Mouse (Mus musculus): ENCODE data around the gene Anks1.
A peak's percentile ranks its signal among the peaks of the same experiment; 100 is the strongest.
"Not testable (repeated sequence)": the region's sequence is repeated elsewhere in the genome, so short reads cannot be mapped to it uniquely, and the experiment has no call there.

Anks1 gene

DNA sequence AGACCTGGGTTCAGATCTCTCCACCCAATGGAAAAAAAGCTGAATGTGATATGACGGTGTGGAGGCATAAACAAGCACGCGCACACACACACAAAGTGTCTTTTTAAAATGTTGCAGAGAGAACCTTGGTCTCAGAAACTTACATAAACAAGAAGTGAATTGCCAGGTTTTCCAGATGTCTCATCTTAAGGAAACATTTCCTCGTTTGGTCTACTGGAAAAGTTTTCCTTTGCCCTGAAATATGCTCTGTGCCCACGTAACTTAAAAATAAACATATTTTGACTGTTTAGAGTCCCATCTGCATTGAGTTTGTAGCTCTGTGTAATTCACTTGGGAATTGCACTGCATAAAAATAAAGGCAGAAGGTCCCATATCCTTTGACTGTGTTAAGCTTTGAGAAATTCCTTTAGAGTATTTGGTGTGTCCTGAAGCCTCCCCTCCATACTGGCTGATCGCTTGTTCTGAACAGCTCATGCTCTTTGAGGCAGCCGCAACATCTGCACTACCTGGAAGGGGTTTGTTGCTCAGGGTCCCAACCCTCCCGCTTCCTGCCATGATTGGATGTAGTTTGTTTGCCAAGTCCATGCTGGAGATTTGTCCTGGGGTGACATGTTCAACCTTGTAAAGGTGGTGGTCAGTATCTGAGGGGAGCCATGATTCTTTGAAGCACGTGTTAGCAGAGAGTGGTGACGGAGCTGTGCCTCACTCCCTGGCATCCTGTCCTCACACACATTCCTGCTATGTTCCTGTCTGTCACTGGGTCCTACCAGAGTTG is 25.2 kb downstream of the Anks1 start:
- DNase-seq: no peak

DNA sequence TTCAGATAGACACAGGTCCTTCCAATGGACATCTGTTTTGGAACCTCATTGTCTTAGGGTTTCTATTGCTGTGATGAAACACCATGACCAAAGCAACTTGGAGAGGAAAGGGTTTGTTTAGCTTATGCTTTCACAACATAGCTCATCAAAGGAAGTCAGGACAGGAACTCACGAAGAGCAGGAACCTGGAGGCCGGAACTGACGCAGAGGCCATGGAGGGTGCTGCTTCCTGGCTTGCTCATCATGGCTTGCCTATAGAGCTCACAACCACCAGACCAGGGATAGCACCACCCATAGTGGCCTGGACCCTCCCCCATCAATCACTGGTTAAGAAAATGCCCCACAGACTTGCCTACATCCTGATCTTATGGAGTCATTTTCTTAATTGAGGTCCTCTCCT is 26.0 kb downstream of the Anks1 start:
- no peak for DNase-seq

DNA sequence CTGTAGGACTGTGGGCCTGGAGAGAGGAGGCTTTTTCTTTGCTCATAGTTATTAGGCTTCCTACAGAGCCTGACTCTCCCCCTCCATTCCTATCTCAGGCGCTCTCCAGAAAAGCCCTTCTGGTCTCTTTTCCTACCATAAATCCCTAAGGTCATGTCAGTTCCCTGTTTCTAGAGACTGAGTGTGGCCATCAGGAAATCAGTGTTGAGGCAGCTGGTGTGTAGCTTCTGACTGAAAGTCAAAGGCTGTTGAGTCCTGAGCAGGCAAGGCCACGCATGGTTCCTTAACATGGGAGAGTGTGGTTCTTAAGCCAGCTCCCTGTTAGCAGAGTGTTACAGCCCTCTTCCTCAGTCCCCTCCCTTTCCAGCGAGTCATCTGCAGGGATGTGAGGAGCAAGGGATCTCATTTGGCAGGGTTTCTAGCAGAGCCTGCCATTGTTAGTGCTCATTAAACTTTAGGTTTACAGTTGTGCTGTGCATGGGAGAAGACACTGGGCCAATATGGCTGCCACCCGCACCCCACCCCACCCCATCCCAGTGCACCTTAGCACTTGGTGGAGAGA is 28.0 kb downstream of the Anks1 start:
- no peak for DNase-seq

DNA sequence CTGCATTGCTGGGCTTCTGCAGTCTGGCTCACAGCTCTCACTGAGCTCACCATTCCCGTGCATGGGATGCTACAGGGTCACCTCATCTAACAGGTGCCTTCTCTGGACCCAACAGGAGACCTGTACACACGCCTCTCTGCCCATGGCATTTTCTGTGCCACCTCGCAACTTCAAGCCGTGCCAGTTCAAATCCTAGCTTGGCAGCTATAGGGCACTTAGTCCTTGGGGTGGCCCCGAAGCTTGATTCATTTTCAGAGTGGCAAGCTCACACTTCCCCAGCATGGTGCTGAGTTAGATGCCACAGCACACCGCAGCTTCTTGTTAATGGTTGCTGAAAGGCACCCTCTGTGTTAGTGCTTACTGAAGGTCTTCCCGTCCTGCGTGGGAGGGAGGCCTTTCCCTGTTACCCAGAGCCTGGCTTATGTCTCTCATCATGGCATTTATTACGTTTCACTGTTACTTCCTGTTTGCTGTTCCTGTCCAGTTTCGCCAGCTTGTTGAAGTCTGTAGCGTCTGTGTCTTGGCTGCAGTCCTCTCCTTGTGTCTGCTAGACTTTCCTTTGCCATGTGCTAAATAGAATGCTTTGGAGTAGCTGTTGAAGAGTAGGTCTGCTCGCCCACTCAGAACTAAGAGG is 29.1 kb downstream of the Anks1 start:
- peak; percentile 51 for DNase-seq

DNA sequence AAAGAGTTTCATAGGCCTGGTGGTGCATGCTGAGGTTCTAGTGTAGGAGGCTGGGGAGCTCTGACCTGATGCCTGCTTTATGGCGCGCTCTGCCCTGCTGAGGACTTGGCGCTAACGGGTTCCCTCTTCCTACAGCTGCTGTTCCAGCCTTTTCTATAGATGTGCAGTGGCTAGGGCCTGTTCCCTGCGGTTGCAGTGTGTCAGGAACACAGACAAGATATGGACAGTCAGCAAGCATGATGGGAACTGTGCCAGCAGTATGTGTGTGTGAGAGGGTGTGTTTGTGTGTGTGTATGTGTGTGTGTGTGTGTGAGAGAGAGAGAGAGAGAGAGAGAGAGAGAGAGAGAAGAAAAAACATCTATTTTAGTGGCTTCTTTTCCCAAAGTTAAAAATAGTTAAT is 29.9 kb downstream of the Anks1 start:
- DNase-seq: no peak

DNA sequence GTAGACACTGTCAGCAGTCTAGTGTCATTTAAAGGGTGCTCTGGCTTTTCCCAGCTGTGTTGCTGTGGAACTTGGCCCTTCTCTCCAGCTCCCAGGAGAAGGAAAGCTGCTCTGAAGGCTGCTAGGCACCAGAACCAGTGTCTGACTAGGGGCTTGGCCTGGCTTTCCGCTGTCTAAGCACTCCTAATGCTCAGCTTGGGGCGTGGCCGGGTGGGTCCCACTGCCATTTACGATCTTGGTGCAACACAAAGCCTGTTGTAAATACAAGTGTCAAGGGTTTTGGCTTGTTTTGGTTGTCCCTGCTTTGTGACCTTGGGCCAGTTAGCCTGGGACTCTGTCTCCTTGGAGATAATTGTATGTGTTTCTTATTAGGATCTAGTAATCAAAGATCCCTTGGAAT is 31.2 kb downstream of the Anks1 start:
- peak; percentile 32 for DNase-seq

DNA sequence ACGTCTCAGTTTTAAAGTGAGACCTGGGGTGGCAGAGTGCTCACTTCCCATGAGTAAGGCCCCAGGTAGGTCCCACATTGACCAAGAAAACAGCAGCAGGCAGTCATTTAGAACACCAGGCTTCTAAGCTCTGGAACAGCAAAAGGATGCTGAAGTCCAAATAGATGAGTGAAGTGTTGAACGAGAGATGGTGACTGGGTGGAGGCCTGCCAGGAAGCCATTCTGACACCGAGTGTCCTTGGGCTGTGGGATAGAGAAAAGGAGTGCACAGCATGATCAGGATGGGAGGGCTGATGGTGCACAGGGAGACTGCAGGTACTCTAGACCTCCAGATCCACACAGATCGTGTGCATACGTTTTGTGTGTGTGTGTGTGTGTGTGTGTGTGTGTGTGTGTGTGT is 32.1 kb downstream of the Anks1 start:
- DNase-seq: no peak

DNA sequence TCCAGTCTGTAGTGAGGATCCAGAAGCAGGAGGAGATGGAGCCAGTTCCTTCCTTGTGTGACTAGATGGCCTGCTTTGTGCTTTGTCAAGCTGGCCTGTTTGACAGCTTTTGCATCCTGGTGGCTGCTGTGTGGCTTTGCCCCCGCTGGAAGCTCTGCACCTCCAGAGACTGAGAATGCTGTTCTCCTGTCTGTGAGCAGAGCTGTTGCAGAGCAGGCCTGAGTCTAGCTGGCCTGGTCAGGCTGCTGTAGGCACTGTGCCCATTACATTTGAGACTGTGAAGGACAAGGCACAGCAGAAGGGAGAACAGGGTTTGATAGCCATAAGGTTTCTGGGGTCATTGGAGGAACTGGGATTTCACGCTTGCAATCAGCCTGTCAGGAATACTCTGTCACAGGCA is 32.6 kb downstream of the Anks1 start:
- peak; percentile 25 for DNase-seq

DNA sequence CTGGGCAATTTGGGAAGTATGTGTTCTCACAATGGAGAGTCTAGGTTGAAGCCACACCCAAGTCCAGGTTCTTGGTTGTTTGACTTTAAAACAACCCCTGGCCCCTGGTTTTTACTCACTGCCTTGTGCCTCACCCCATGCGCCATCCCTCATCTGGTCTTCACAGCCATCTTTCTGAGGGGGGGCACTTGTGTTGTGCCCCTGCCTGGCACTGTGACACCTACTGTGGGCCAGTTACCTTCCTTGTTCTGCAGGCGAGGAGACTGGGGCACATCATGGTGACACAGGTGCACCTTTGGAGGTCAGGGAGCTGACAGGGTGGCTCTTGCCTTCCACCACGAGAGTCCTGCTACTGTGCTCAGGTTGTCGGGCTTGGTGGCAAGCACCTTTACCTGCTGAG is 33.0 kb downstream of the Anks1 start:
- no peak for DNase-seq

DNA sequence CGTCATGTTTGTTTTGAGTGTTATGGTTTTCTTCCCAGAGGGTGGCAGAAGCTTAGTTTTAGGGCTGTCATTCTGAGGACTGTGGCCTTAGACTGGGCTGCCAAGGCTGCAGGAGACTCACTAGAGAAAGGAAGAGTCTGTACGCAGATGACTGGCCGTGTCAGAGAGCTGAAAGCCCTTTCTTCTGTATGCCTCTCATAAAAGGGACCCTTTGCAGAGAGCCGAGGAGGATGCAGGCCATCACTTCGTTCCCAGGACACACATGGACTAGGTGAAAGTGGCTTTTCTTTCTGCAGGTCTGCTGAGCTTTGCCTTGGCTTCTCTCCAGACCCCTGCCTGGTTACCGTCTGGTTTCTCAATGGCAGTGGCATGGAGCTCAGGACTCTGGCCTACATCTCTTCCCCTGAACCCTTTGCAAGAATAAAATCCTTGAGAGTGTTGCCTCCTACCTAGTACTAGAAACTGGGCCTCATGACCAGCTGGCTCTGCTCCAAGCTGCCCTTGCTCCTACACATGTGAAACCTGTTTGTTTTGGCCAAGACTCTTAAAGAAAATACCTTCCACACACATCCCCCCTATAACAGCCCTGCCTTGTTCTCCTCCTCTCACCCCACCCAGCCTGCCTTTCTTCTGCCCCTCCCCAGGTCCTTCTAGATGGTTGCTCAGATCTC is 36.6 kb downstream of the Anks1 start:
- DNase-seq: peak; percentile 79

DNA sequence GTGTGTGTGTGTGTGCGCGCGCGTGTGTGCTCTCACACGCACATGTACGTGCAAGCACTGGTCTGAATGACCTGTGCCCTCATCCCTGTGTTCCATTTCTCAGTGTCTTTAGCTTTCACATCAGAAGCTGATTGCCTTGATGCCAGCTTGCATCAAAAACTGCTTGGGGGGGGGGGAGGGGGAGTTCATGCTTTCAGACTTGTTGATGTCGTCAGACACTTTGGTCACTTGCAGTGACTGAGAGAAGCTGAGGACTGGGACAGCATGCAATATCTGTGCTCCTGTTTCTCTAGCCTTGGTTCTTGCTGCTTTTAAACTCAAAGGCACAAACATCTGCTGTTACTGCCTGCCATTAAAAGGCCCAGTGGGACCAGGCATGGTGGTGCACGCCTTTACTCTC is 37.3 kb downstream of the Anks1 start:
- DNase-seq: no peak

DNA sequence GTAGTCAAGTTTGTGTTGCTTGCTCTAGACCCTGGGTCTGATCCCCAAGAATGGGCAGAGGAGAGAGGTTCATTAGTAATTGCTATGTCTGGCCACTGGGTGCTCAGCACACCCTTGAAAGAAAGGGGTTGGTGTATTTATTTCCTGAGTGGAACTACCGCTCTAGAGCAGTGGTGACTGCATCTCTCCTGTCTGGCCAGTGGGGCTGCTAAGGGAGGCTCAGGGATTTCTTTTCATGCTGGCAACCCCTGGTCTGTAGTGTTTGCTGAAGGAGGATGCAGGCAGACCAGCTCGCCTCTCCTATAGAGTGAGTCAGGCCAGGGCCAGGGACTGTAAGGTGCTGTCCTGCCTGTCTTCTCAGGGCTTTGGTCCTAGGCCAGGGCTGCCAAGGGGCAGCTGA is 38.0 kb downstream of the Anks1 start:
- no peak for DNase-seq

DNA sequence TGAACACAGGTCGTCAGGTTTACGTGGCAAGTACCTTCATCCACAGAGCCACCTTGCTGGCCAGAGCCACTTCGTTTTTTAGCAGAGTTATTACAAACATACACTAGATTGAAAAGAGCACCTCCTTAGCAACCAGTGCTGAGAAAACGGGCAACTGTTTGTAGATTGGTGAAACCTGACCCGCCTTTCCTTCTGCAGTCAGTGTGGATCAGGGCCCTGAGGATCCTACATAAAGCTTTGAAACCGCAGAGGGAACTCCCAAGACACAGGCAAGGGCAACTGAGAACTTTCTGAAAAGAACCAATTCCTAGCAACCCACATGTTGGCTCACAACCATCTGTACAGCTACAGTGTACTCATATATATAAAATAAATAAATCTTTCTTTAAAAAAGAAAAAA is 44.0 kb downstream of the Anks1 start:
- no peak for DNase-seq

DNA sequence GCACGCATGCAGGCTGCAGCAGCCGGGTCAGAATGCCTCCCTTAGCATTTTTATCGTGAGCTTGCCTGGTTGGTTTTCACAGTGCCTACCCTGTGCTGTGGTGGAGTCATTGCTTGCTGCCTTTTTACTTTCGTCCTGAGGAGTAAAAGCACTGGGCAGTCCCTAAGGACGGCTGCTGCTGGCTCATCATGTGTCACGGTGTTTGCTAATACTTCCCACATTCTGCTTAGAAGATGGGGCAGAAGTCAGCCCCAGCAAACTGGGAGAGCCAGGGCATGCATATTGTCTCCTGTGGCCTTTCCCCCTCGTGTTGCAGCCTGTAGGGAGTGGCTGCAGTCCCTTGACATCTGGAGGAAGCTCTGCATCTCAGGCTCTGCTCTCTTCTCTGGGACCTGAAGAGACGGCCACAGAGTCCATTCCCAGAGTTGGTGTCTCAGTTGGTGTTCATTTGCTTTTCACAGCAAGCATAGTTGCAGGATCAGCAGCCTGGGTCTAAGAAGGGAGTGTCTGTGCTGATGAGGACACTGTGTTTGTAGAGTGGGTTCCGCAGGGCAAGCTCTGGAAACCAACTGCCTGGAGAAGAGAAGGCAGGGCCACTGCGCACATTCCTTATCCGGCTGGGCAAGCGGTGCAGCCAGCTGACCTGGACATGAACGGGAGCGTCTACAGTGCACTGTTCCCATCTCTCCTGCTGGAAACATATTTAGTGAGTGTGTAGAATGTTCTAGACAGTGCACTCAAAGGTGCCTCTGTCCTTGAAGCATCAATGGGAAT is 45.7 kb downstream of the Anks1 start:
- DNase-seq: no peak

DNA sequence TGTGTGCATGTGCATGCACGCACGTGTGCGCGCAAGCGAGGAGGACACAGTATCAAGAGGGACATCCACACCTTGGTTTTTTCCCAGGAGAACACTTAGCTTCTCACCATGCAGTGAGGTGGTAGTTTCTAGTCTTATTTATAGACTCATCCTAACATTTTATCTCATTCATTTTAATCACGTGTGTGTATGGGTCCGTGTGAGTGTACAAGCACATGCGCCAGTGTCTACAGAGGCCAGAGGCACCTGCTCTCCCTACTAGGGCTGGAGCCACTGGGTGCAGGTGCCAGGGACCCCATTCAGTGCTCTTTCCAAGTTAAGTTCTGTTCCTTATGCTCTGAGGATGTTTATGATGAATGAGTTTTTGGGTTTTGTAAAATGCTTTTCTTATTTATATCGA is 48.5 kb downstream of the Anks1 start:
- no peak for DNase-seq

DNA sequence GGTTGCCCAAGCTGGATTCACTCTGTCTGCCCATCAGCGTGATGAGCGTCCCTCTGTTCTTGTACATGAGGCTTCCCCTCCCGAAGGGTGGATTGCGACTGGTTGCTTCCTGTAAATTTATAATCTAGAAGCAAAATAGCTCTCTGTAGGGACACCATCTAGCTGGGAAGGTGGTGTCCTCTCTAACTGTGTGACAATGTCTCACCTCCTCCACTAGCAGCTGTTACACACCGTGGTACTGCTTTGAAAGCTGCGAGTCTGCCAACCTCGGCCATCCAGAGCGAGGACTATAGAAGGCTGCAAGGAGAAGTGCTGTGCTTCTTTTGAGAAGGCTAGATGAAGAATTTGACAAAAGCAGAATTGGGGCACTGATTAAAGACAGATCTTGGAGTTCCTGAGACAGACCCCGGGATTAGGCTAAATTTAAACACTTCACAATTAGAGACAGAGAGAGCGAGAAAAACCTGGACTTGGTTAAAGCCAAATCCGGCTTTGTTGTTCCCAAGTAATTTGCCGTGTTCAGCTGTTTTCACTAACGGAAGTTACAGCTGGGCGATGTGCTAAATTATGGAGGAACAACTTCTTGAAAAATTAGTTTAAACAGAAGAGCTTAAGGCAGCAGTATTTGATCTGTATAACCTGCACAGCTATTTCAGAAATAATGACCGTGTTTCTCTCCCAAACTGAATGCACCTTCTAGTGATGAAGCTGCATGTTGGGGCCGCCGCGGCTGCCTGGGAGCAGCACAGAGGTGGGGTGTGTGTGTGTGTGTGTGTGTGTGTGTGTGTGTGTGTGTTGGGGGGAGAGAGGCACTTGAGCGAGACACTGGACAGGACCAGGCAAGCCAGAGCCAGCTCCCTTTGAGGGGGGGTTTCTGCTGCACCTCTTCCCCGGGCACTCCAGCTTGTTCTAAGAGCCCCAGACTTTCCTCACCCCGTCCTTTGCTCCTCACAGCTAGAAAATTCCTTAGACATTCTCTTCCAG is 51.3 kb downstream of the Anks1 start:
- DNase-seq: no peak

DNA sequence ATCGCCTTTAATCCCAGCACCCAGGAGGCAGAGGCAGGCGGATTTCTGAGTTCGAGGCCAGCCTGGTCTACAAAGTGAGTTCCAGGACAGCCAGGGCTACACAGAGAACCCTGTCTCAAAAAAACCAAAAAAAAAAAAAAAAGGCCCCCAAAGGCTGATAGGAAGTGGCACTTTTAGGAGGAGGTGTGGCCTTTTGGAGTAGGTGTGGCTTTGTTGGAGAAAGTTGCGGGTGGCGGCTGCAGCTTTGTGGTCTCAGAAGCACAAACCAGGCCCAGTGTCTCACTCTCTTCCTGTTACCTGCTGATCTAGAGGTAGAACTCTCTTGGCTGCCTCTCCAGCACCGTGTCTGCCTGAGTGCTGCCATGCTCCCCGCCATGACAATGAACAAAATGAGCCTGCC is 54.0 kb downstream of the Anks1 start:
- DNase-seq: not testable (repeated sequence)

DNA sequence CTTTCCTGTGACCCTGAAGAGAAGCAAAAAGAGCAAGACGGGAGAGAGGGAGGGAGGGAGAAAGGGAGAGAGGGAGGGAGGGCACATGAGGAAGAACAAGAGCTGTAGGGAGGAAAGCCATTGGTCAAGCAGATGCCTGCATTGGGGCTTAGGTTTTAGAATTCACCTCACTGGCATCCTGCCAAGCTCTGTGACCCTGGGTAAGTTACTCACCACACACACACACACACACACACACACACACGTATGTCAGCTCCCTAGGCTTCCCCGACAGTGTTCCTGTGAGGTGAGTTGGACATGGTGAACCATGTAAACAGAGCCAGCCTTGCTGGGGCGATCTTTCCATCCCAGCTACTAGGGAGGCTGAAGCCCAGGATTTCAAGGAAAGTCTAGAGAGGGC is 55.5 kb downstream of the Anks1 start:
- DNase-seq: no peak

DNA sequence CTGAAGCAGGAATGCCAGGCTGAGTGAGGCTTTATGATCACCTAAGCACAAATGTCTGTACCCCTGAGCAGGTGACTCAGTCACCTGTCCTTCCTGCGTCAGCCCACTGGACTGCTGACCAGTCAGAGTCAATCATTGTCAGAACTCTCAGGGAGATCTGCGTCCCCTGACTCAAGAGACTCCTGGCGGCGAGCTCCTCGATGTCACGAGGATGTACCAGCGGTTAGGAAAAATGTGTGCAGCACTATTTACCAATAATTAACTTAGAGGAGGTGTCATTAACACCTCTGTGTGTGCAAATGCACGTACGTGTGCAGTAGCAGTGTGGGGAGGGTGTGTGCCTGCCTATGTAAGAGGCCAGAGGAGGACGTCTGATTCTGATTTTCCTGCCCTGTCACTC is 56.2 kb downstream of the Anks1 start:
- DNase-seq: no peak

DNA sequence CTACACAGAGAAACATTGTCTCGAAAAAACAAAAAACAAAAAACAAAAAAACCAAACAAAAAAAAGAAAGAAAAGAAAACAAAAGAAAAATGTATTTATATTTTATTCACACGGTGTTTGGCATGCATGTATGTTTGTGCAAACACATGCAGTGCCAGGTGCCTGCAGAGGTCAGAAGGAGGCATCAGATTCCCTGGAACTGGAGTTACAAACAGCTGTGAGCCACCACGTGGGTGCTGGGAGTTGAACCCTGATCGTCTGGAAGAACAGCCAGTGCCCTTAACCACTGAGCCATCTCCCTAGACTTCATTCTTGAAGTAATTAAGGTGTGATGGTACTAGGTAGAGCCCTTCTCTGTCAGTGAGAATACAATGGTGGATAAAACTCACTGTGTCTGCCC is 57.0 kb downstream of the Anks1 start:
- DNase-seq: no peak

DNA sequence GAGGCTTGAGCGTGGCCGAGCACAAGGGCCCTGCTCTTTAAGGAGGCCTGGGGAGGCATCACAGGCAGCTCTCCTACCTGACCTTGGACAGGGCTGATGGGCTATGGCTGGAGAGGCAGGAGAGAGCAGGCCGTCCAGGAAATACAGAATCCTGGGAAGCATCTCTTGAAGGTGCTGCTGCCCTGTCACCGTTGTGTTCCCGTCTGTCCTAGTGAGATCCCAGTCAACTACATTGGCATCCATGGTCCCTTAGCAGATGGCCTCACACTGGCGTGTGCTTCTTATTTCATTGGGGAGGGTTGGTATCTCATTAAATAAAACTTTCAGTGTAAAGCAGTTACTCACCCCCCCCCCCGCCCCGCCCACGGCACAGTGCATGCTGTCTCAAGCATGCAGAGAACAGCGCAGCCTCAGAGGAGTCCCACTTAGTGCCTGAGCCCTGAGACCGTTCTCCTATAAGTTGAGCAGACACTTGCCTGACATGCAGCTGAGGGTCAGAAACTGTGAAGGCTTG is 57.5 kb downstream of the Anks1 start:
- no peak for DNase-seq

DNA sequence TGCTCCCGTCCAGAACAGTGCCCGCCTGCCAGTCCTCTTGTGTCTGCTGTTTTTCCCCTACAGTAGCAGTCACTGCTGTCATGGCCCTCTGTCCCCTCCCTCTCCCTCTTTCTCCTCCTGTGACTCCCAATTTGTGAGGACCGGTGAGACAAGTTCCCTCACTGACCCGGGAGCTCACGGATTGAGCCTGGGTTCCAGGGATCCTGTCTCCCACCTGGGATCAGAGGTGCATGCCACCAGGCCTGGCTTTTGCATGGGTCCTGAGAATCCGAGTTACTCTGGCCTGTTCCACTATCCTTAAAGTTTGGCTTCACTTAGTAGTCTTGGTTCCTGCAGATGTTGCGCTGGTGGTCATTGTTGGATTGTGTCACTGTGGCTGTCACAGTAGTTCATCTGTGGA is 58.4 kb downstream of the Anks1 start:
- no peak for DNase-seq

All from lung, postnatal 14 days (tissue).